Mouse (Mus musculus) mature B cell (primary cell): ENCODE results near the gene Kras.

Experiments
- in situ Hi-C: fragments of 300-500 bp; cut with MboI; formaldehyde crosslinking; loops from 2 replicates; pipeline ENCODE4 v1.14.3; 2019

Gene Kras

GRCm38 (mm10) chr6:145249291-145250184 lies 501 bp downstream of the Kras start:
- in situ Hi-C loops, result loop anchor here (5.0 kb wide), 1 partner anchor 93 kb away; no protein-coding TSS in a partner anchor

GRCm38 (mm10) chr6:145247886-145248285 lies 2.2 kb downstream of the Kras start:
- in situ Hi-C loops, result loop anchor here (5.0 kb wide), 1 partner anchor 94 kb away; no protein-coding TSS in a partner anchor

GRCm38 (mm10) chr6:145246841-145247240 lies 3.2 kb downstream of the Kras start:
- in situ Hi-C loops, result loop anchor here (5.0 kb wide), 1 partner anchor 95 kb away; no protein-coding TSS in a partner anchor

GRCm38 (mm10) chr6:145242521-145242920 lies 7.5 kb downstream of the Kras start:
- in situ Hi-C loops, result no loop called here

- in situ Hi-C loops, result no loop called here
Observed at GRCm38 (mm10) chr6:145240285-145240684, 9.8 kb downstream of the Kras start.

- in situ Hi-C loops, result no loop called here
Observed at GRCm38 (mm10) chr6:145237148-145237547, 12.9 kb downstream of the Kras start.

- in situ Hi-C loops, result no loop called here
Observed at GRCm38 (mm10) chr6:145235367-145235766, 14.7 kb downstream of the Kras start.

GRCm38 (mm10) chr6:145234391-145234790 lies 15.6 kb downstream of the Kras start:
- in situ Hi-C loops, result no loop called here

GRCm38 (mm10) chr6:145226296-145226695 lies 23.7 kb downstream of the Kras start:
- in situ Hi-C loops, result no loop called here

GRCm38 (mm10) chr6:145224246-145224645 lies 25.8 kb downstream of the Kras start:
- in situ Hi-C loops, result no loop called here

- in situ Hi-C loops, result loop anchor here (10.0 kb wide), 1 partner anchor 129 kb away; no protein-coding TSS in a partner anchor
Observed at GRCm38 (mm10) chr6:145215826-145216225, 34.2 kb downstream of the Kras start.

- in situ Hi-C loops, result loop anchor here (10.0 kb wide), 1 partner anchor 131 kb away; no protein-coding TSS in a partner anchor
Observed at GRCm38 (mm10) chr6:145213916-145214315, 36.1 kb downstream of the Kras start.

- in situ Hi-C loops, result loop anchor here (10.0 kb wide), 1 partner anchor 133 kb away; no protein-coding TSS in a partner anchor
Observed at GRCm38 (mm10) chr6:145211376-145212305, 38.4 kb downstream of the Kras start.

GRCm38 (mm10) chr6:145210816-145211338 lies 39.2 kb downstream of the Kras start, which contains the start of the genes Casc1 and Etfrf1:
Casc1 (minus strand) TSS chr6:145211005.
Etfrf1 (plus strand) TSS chr6:145211134.
- in situ Hi-C loops, result loop anchor here (10.0 kb wide), 1 partner anchor 134 kb away; no protein-coding TSS in a partner anchor

GRCm38 (mm10) chr6:145210056-145210680 lies 39.9 kb downstream of the Kras start:
- in situ Hi-C loops, result loop anchor here (10.0 kb wide), 1 partner anchor 135 kb away; no protein-coding TSS in a partner anchor

- in situ Hi-C loops, result no loop called here
Observed at GRCm38 (mm10) chr6:145205142-145205541, 44.9 kb downstream of the Kras start.

GRCm38 (mm10) chr6:145204440-145204839 lies 45.6 kb downstream of the Kras start:
- in situ Hi-C loops, result no loop called here

GRCm38 (mm10) chr6:145202432-145203125 lies 47.5 kb downstream of the Kras start:
- in situ Hi-C loops, result no loop called here

- in situ Hi-C loops, result no loop called here
Observed at GRCm38 (mm10) chr6:145197949-145198686, 51.9 kb downstream of the Kras start.

GRCm38 (mm10) chr6:145193446-145193845 lies 56.6 kb downstream of the Kras start:
- in situ Hi-C loops, result no loop called here
